Mouse (Mus musculus) ES-Bruce4 (cell line): ENCODE data around the gene Cog3. TPM values are rescaled to one million over a fixed set of nuclear protein-coding genes. Genes with fewer than 3 reads are reported as not detected.

Experiments
- H3K27ac ChIP-seq: 2 replicates; pipeline ENCODE4 v1.5.1; 2012; ENCODE audit warnings: low read length, inconsistent platforms; ENCODE audit not compliant: insufficient read depth
- H3K27me3 ChIP-seq: 2 replicates; pipeline ENCODE4 v1.6.1; 2012; ENCODE audit warnings: mild to moderate bottlenecking, low read length, inconsistent platforms; ENCODE audit not compliant: control insufficient read depth, poor library complexity, insufficient read depth, severe bottlenecking
- H3K36me3 ChIP-seq: 2 replicates; pipeline ENCODE4 v1.6.1; 2012; ENCODE audit warnings: inconsistent platforms, mild to moderate bottlenecking, low read length, moderate library complexity; ENCODE audit not compliant: control insufficient read depth, poor library complexity, insufficient read depth, severe bottlenecking
- H3K4me1 ChIP-seq: one replicate; pipeline ENCODE4 v1.8.1; 2011; ENCODE audit warnings: low read length; ENCODE audit not compliant: control insufficient read depth, insufficient read depth
- H3K4me3 ChIP-seq: 2 replicates; pipeline ENCODE4 v1.5.1; 2011; ENCODE audit warnings: low read depth, mild to moderate bottlenecking, low read length
- H3K9ac ChIP-seq: 2 replicates; pipeline ENCODE4 v1.6.1; 2012; ENCODE audit warnings: low read depth, mild to moderate bottlenecking, inconsistent platforms; ENCODE audit not compliant: poor library complexity, severe bottlenecking
- H3K9me3 ChIP-seq: replicated peaks from 2 replicates; pipeline ENCODE4 v1.6.1; 2012; ENCODE audit warnings: mild to moderate bottlenecking, low read length, inconsistent platforms; ENCODE audit not compliant: control insufficient read depth, poor library complexity, insufficient read depth, severe bottlenecking
- CTCF ChIP-seq: IDR thresholded peaks from one replicate; pipeline ENCODE4 v1.8.1; 2011; ENCODE audit warnings: low read depth, low read length
- EP300 ChIP-seq: IDR thresholded peaks from 2 replicates; pipeline ENCODE4 v1.6.1; 2011; ENCODE audit warnings: low read depth, low read length; ENCODE audit not compliant: insufficient read depth
- POLR2A ChIP-seq: IDR thresholded peaks from one replicate; pipeline ENCODE4 v1.8.1; 2011; ENCODE audit warnings: low read length; ENCODE audit not compliant: insufficient read depth
- polyA plus RNA-seq: library from polyadenylated mRNA; stranded (reverse); fragments of >200 nt; gene quantifications from 2 replicates; pipeline ENCODE4 v1.2.4, GENCODE M21; 2011; ENCODE audit warnings: low read depth; ENCODE audit not compliant: missing spikeins, insufficient read depth, insufficient read length

The Cog3 gene
- polyA plus RNA-seq, 1 experiment: 24.6 TPM

DNA sequence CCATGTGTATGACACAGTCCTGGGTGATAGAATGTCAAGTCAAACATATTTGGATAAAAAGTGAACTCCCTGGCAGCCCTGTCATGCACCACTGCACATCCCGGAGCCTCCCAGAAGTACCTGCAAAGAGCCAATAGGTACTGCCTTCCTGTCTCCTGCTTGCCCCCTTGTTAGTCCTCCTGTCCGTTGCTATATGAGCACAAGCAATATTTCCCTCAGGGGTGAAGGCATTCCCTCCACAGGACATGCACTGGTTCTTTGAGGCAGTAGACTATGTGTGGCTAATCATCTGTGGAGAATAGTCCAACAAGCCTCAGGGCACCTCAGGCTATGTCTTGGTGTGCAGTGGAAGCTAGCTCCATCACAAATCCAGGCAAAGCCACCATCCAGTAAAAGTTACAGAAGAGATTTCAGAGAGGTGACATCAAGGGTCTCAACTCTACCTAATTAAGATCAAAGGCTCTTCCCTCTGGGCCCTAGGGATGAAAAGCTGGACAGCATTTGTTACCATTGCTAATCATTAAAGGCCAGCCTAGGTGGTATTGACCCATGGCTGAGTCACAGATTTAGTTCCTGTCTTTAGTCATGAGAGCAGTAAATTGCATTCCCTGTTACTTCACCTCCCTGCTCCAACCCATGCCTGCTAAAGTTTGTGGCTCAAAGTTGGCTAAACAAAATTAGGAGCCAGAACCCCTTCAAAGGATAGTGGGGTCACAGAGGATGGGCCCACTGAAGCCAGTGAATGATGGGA is 88.7 kb downstream of the Cog3 start:
- Histone ChIP-seq H3K4me3 (no peak overlapping the region), H3K4me1 (no peaks in the 10 kb centered on the region), H3K36me3 (no peaks in the 10 kb centered on the region), H3K27ac (no peak overlapping the region), H3K9me3 (no peaks in the 10 kb centered on the region), H3K9ac (no peak overlapping the region), H3K27me3 (no peaks in the 10 kb centered on the region)
- TF ChIP-seq EP300 (no peak), POLR2A (no peak), CTCF (no peak)

DNA sequence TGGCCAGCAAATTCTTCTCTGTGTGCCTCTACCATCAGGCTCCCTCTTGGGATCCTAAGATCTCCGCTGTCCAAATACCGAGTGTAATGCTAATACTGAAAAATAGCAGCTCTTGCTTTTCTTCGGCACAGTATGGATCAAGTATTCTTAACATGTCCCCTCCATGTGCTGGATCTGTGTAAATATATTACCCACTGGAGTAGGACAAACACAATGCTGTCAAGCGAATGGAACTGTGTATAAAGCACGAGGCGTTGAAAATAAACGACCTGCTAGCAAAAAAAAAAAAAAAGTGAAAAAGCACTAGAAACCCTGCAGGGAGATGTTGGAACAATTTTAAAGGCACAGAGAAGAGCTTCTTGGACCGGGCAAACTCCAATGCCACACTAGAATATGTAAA is 92.8 kb downstream of the Cog3 start:
- TF ChIP-seq POLR2A (no peak), CTCF (no peak), EP300 (no peak)
- no peaks in the 10 kb centered on the region for H3K27me3 ChIP-seq
- H3K27ac ChIP-seq: no peak overlapping the region
- H3K9me3 ChIP-seq: no peaks in the 10 kb centered on the region
- H3K36me3 ChIP-seq: no peaks in the 10 kb centered on the region
- no peak overlapping the region for H3K4me3 ChIP-seq
- no peaks in the 10 kb centered on the region for H3K4me1 ChIP-seq
- H3K9ac ChIP-seq: no peak overlapping the region

DNA sequence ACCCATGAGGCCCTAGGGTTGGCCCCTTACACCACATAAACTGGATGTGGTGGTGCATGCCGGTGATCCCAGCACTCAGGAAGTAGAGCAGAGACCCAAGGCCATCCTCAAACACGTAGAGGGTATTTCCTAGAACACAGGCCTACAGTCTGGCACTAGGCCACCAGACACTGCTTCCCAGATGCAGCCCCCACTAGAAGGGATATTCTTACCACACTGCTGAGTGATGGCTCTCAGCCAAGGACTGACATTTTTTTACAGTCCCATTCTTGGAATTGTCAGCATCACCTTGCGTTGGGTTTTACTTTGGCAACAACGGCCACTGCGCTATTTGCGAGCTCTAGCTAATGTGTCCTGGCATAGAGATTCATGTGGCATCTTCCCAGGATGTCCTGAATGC is 93.4 kb downstream of the Cog3 start:
- H3K4me1 ChIP-seq: no peaks in the 10 kb centered on the region
- no peaks in the 10 kb centered on the region for H3K36me3 ChIP-seq
- no peak for TF ChIP-seq EP300
- no peak for TF ChIP-seq CTCF
- no peak for TF ChIP-seq POLR2A
- H3K27ac ChIP-seq: no peak overlapping the region
- H3K4me3 ChIP-seq: no peak overlapping the region
- H3K9me3 ChIP-seq: no peaks in the 10 kb centered on the region
- H3K27me3 ChIP-seq: no peaks in the 10 kb centered on the region
- H3K9ac ChIP-seq: no peak overlapping the region

Other genes with a start within 250 kb of the Cog3 start
- not detected in 2 replicates for gene Spert, start 161.4 kb downstream of the Cog3 start, polyA plus RNA-seq
- not detected in 2 replicates for gene Erich6b, start 112.3 kb downstream of the Cog3 start, polyA plus RNA-seq
- 70.6 and 73.3 TPM in 2 replicates for gene Slc25a30, start 32.5 kb upstream of the Cog3 start, polyA plus RNA-seq
- 3,060 and 3,539 TPM in 2 replicates for gene Tpt1, start 90.6 kb upstream of the Cog3 start, polyA plus RNA-seq
- gene Kctd4, start 200.5 kb upstream of the Cog3 start, polyA plus RNA-seq: not detected in 2 replicates